Mouse (Mus musculus) inflammation-experienced regulatory T-cells (primary cell): ENCODE data around the gene Taf9. TPM values are rescaled to one million over a fixed set of nuclear protein-coding genes. Genes with fewer than 3 reads are reported as not detected.

Experiments used
- polyA plus RNA-seq, 2 experiments: library from polyadenylated mRNA; unstranded; fragments of 100-300 nt; shearing (Covaris generic); gene quantifications; one replicate each; pipeline ENCODE4 v1.2.1; 2017

Gene Taf9
- 1 to 10 TPM; 2.8 to 6.3 TPM for polyA plus RNA-seq

DNA sequence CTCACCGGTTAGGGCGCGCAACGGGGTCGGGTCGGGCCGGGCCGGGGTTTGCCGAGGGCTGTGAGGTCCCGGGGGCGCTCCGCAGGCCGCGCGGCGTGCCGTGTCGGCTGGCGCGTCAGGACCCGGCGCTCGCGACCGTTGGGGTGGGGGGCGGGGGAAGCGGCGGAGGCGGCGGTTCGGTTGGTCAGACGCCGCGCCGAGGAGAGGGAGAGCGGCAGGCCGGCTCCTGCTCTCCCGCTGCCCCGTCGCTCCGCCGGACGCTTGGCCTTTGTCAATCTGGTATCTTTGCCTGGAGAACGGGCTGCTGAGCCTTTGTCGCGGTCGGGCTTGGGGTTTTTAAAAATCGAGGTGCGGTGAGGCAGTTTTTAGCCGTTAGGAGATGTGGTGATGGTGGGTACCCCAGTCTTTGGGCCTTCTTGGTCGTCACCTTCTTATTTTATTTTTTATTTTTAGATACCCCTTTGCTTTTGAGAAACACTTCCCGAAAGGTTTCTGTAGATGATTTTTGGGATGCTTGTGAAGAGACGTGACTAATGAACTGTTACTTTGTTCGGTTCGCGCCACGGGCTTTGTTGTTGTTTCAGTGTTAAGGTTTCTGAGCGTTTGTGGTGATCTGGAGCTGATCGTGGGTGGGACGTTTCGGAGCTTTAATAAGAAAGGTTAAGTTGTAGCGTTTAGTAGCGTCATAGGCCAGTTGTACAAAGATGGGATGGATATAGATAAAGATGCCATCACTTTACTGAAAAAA is at the start of gene Taf9:
Gene Taf9, plus strand, starts transcription at position 141 of the 748 bp plus-strand sequence.

DNA sequence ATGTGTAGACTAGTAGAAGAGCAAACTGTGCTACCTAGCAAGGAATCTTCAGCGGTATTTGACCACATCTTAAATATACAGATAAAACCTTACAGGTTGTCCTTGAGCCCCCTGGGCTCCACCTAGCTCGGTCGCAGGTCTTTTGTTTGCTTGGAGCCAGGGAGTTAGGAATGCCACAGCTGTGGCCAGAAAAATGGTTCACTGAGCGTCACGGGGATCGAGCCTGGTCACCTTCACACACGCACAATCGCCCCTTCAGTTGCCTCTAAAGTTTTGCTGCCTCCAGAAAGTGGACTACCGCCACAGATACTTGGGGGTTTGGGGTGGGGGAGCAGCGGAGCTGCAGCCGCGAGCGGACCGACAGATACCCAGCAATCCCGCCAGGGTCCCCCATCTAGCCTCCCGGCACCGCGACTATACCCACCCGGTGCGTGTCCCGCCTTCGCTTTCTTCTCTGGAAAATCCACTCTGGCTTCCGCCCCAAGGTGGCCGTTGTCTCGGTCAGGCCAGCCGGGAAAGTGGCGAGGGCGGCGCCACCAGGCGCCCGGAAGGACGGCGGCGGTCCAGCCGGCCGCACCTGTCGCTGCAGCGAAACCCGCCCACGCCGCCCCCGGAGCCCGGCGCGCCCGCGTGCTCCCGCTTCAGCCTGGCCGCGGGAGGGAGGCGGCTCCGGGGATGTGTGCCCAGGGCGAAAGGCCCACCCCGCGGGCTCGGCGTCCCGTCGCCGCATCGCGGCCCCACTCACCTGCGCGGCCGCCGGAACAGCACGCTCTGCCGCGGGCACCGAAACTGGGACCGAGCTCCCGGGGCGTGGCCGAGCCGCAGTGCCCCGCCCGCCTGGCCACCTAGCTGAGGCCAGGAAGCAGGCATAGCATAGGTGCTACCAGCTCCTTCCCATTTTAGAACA is 34.9 kb upstream of the Taf9 start, which contains the start of gene Marveld2:
Gene Marveld2, minus strand, starts transcription at position 791 of the 907 bp plus-strand sequence.

DNA sequence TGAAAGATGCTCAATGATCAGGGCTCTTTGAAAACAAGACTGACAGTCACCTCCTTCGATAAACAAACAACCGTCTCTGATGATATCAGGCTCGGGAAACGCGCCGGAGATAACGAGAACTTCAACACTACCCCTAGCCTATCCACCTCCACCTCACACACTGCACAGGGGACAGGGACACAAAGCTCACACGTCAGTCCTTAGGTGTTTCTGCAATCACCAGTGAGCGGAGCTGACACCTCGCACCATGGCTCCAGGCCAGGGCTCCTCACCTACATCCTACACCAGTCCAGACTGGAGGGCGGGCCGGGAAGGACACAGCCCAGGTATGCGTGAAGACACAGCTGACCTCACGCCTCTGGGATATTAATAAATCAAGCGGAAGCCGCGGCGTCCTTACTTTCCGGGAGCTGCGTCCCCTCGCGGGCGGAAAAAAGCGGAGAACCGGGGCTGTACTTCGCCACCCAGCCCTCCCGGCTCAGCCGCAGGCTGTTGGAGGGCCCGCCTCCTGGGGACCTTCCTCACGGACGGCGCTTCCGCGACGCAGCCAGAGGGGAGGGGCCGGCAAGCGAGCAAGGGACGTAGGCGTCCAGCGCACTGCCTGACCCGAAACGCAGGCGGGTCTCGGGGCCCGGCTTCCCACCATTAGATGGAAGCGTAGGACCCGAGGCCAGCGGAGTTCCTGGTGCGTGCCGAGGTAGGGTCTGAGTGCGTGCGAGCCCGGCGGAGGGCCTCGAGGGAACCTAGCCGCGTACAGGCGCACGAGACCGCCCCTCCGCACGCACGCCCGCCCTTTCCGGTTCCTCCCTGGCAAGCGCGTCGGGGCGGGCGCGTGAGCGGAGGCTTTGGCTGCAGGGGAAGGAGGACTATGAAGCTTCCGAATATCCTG is 585 bp upstream of the Taf9 start, which contains the start of the genes Ak6 and Rad17:
Gene Ak6, plus strand, starts transcription at position 430 of the 889 bp plus-strand sequence.
Gene Rad17, minus strand, starts transcription at position 502 of the 889 bp plus-strand sequence.

DNA sequence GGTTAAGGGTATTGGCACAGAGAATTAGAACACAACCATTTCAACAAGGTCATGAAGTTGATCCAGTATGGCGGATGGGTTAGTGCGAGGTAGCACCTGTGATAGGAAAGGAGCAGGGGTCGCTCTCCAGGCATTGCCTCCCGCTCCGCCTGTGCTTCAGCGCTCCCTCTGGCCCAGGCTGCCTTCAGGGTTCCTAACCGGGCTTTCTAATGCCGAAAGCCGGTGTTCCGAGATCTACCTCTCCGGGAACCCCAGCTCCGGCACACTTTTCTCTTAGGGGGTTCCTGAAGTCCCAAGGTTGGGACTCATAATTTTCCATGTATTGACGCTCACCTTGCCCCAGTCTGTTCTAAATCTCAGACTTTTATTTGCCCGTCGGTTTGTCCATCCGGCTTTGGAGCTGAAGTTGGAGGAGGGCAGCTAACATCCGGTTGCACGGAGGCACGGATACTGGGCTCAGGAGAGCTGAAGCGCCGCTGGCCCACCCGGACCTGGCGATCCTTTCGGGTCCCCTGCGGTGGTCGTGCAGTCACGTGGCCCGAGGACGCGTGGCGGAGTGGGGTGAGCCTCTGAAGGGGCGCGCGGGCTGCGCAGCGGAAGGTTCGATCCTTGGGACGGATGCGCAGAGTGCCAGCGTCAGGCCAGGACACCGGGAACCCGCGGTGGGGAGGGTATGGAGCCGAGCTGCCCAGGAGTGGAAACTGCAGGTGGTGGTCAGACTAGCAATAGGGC is 18.1 kb downstream of the Taf9 start, which contains the start of gene Ccdc125:
Gene Ccdc125, plus strand, starts transcription at position 427 of the 732 bp plus-strand sequence.

Other genes with a start within 250 kb of the Taf9 start
- gene Naip1, start 198.7 kb upstream of the Taf9 start, polyA plus RNA-seq: under 1 TPM in 1 of 2 experiments, not detected in 1; 0.24 TPM
- gene Gtf2h2, start 159.0 kb upstream of the Taf9 start, polyA plus RNA-seq: 10 to 100 TPM; 54.0 to 58.2 TPM
- 1 to 10 TPM; 1.4 to 3.8 TPM for gene Ocln, start 98.9 kb upstream of the Taf9 start, polyA plus RNA-seq
- 10 to 100 TPM in 1 of 2 experiments, 1 to 10 TPM in 1; 9.3 to 11.7 TPM for gene Marveld2, start 34.6 kb upstream of the Taf9 start, polyA plus RNA-seq
- gene Ak6, start 600 bp upstream of the Taf9 start, polyA plus RNA-seq: 100 to 1,000 TPM; 100 to 126 TPM
- gene Rad17, start 528 bp upstream of the Taf9 start, polyA plus RNA-seq: 10 to 100 TPM; 24.5 to 30.6 TPM
- 10 to 100 TPM; 23.1 to 26.7 TPM for gene Ccdc125, start 18.1 kb downstream of the Taf9 start, polyA plus RNA-seq
- gene Cdk7, start 79.4 kb downstream of the Taf9 start, polyA plus RNA-seq: 10 to 100 TPM; 80.4 to 85.6 TPM
- gene Mrps36, start 93.1 kb downstream of the Taf9 start, polyA plus RNA-seq: 10 to 100 TPM; 81.1 to 88.2 TPM
- 1 to 10 TPM; 2.1 to 3.7 TPM for gene Cenph, start 124.3 kb downstream of the Taf9 start, polyA plus RNA-seq
- 1 to 10 TPM; 2.4 to 4.6 TPM for gene Ccnb1, start 135.0 kb downstream of the Taf9 start, polyA plus RNA-seq
- 10 to 100 TPM; 50.6 to 55.0 TPM for gene Slc30a5, start 181.8 kb downstream of the Taf9 start, polyA plus RNA-seq